Mouse (Mus musculus): ENCODE measurements around the gene Ruvbl2. TPM values are rescaled to one million over a fixed set of nuclear protein-coding genes. Genes with fewer than 3 reads are reported as not detected.
"Not testable (repeated sequence)": the region's sequence is repeated elsewhere in the genome, so short reads cannot be mapped to it uniquely, and the experiment has no call there.

Ruvbl2 gene
- polyA plus RNA-seq, 1 experiment from 2014 or later: 173 TPM

DNA sequence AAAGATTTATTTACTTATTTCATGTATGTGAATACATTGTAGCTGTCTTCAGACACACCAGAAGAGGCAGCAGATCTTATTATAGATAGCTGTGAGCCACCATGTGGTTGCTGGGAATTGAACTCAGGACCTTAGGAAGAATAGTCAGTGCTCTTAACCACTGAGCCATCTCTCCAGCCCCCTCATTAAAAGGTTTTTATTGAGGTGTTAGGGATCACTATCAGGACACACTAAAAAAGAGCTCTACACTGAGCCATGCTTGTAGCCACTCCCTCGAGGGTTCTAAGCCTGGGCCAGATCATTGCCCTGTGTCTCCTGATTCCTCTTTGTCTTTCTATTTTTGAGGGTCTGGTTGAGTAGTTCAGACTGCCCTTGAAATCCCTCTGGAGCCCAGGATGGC, 38.6 kb upstream of the Ruvbl2 start:
- no peak overlapping the region for H3K4me2 ChIP-seq (replicated peaks; ENCODE audit: low read depth, low read length)
- no peak overlapping the region for H3K27ac ChIP-seq (ENCODE audit: low read length)
- no peaks in the 10 kb centered on the region for H3K27me3 ChIP-seq (ENCODE audit: insufficient read depth, low read length)
- H3K4me3 ChIP-seq (ENCODE audit: low read length): no peak overlapping the region
- H3K9ac ChIP-seq (replicated peaks; ENCODE audit: low read length): no peak overlapping the region
- H3K4me1 ChIP-seq (ENCODE audit: insufficient read depth, low read length): peaks cover 3% of the 10 kb centered on the region; the same call in 1 of the 2 replicates
- H3K9me3 ChIP-seq (ENCODE audit: low read length): no peaks in the 10 kb centered on the region
- WGBS: 57% methylated on average over 1 of the region's 1 CpGs
- H3K36me3 ChIP-seq (ENCODE audit: insufficient read depth, low read length): no peaks in the 10 kb centered on the region
- ATAC-seq (ENCODE audit: low FRiP score, low TSS enrichment): no peak

DNA sequence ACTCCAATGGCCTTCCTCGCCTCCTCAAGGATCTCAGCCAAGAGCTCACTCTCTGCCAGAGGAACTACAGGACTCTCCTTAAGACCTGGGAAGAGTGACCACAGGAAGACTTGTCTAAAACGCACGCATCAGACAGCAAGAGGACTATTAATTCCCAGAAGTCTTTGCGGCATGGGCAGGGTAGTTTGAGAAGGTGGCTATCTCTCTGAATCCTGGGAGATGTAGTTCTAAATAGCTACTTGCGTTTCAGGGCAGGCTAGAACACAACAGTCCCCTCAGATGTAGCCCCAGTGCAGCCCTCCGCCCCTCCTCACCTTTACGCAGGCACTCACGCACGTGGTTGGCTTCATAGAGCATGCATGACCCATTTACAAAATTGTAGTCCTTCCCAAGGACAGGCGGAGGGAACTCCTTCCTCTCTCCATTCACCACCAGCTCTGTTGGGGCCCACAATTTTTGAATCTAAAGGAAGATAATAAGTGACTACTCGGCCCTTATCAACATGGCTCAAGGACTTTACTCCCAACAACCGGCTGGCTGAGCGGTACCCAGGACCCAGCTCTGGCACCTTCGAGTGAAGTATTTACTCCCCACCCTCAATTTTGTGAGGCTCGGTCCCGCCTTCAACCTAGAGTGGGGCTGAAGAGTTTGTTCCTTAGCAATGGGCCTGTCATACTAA, 37.5 kb upstream of the Ruvbl2 start:
- Histone ChIP-seq H3K27ac (ENCODE audit: low read length) (no peak overlapping the region), H3K4me3 (ENCODE audit: low read length) (peak overlapping the region; percentile 29)
- 63% methylated on average over 16 of the region's 16 CpGs for WGBS

DNA sequence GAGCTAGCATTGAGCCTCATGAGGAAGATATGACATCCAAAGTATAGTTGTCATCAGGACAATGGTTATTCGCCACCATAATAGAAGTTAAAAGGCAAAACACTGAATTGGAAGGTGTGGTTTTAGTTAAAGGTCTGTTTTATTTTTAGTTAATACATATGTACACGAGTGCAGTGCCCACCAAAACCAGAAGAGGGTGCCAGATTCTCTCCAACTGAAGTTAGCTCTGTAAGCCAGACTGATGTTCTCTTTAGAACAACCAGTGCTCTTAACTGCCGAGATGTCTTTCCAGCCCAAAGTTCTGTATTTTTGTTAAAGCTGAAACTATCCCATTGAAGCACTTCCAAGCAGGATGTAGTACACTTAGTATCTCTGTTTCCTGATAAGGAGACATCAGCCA, 33.0 kb upstream of the Ruvbl2 start:
- Histone ChIP-seq H3K4me2 (replicated peaks; ENCODE audit: low read depth, low read length) (no peak overlapping the region), H3K27ac (ENCODE audit: low read length) (no peak overlapping the region), H3K27me3 (ENCODE audit: insufficient read depth, low read length) (no peaks in the 10 kb centered on the region), H3K36me3 (ENCODE audit: insufficient read depth, low read length) (no peaks in the 10 kb centered on the region), H3K4me1 (ENCODE audit: insufficient read depth, low read length) (peaks cover 12% of the 10 kb centered on the region), H3K9me3 (ENCODE audit: low read length) (no peaks in the 10 kb centered on the region), H3K9ac (replicated peaks; ENCODE audit: low read length) (no peak overlapping the region; the same call in 1 of the 2 replicates), H3K4me3 (ENCODE audit: low read length) (no peak overlapping the region)
- 5% methylated on average over 3 of the region's 3 CpGs for WGBS
- no peak for ATAC-seq (ENCODE audit: low FRiP score, low TSS enrichment)

More for the DNA sequence above, 37.5 kb upstream of the Ruvbl2 start:
- H3K36me3 ChIP-seq (ENCODE audit: insufficient read depth, low read length): no peaks in the 10 kb centered on the region
- H3K9me3 ChIP-seq (ENCODE audit: low read length): no peaks in the 10 kb centered on the region
- H3K4me2 ChIP-seq (replicated peaks; ENCODE audit: low read depth, low read length): peak overlapping the region; percentile 50
- peaks cover 3% of the 10 kb centered on the region; the same call in 1 of the 2 replicates for H3K4me1 ChIP-seq (ENCODE audit: insufficient read depth, low read length)
- ATAC-seq (ENCODE audit: low FRiP score, low TSS enrichment): peak; percentile 52; the same call in 1 of the 2 replicates
- peak overlapping the region; percentile 60 for H3K9ac ChIP-seq (replicated peaks; ENCODE audit: low read length)
- no peaks in the 10 kb centered on the region for H3K27me3 ChIP-seq (ENCODE audit: insufficient read depth, low read length)

DNA sequence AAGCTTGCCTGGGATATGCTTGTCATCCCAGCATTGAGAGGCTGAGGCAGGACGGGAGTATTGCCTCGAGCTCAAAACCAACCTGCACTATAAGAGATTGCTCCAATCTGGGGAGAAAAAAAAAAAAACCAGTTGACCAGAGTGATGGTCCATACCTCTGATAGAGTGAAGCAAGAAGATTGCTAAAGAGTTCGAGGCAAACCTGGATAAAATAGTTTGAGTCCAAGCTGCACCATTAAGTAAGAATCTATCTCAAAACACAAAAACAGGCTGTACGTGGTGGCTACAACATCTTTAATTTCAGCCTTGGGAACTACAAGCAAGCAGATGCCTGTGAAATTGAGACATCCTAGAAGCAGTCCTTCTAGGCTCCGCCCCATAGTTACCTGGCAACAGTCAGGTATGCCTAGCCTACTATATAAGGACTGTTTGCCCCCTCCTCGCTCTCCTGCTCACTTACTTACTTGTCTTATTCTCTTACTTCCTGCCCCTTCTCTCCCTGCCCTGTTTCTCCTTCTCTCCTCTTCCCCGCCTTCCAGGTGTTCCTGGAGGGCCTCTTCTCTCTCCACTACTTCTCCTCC, 29.3 kb upstream of the Ruvbl2 start:
- 37% methylated on average over 7 of the region's 7 CpGs for WGBS
- H3K9ac ChIP-seq (replicated peaks; ENCODE audit: low read length): peak overlapping the region; percentile 67

DNA sequence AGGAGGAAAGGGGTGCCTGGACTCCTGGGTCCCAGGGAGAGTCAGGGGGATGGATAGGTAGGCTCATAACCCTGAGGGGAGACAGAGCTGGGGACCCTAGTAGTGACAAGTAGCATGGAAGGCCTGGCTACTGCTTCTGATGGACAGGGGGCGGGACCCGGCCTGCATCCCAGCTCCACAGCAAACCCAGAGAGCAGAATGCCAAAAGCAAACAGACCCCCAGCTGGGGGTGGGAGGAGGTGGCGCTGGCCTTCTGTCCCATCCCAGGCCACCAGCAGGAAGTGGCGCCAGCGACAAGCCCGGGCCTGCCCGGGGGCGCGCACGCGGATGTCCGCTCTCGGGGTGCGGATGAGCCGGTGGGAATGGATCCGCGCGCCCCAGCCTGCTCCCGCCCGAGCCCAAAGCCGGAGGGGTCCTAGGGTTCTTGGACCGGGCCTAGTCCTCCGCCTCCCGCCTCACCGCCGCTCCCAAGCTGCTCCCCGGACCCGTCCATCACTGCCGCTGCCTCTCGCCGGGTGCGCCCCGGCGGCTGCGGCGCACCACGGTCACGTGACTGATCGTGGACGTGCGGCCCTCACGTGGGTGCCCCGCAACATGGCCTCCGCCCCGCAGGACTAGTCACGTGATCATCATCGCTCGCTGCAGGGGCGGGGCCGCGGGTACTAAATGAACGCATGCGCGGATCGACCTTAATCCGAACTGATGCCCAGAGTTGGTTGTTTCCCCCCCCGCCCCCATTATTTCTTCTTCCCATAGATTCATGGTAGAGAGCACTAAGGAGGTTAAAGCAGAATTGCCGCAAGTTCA, 28.6 kb upstream of the Ruvbl2 start, which contains the start of gene Bax:
TSS of gene Bax (minus strand) at position 616 of the 807 bp plus-strand sequence.
- ATAC-seq (ENCODE audit: low FRiP score, low TSS enrichment): peak; percentile 71
- H3K27ac ChIP-seq (ENCODE audit: low read length): peak within 1 kb of the TSS; percentile 52; the same call in 1 of the 2 replicates
- peak within 1 kb of the TSS; percentile 92 for H3K4me3 ChIP-seq (ENCODE audit: low read length)
- no peaks in the 10 kb centered on the region for H3K9me3 ChIP-seq (ENCODE audit: low read length)
- H3K4me1 ChIP-seq (ENCODE audit: insufficient read depth, low read length): peaks cover 22% of the 10 kb centered on the region
- H3K9ac ChIP-seq (replicated peaks; ENCODE audit: low read length): peak within 1 kb of the TSS; percentile 84
- 0% methylated on average over 47 of the region's 58 CpGs for WGBS
- H3K36me3 ChIP-seq (ENCODE audit: insufficient read depth, low read length): peaks cover 18% of the 10 kb centered on the region
- peak within 1 kb of the TSS; percentile 87 for H3K4me2 ChIP-seq (replicated peaks; ENCODE audit: low read depth, low read length)
- no peaks in the 10 kb centered on the region for H3K27me3 ChIP-seq (ENCODE audit: insufficient read depth, low read length)

More for the DNA sequence above, 29.3 kb upstream of the Ruvbl2 start:
- Histone ChIP-seq H3K4me2 (replicated peaks; ENCODE audit: low read depth, low read length) (peak overlapping the region; percentile 87), H3K27me3 (ENCODE audit: insufficient read depth, low read length) (no peaks in the 10 kb centered on the region), H3K36me3 (ENCODE audit: insufficient read depth, low read length) (peaks cover 18% of the 10 kb centered on the region), H3K9me3 (ENCODE audit: low read length) (no peaks in the 10 kb centered on the region), H3K27ac (ENCODE audit: low read length) (no peak overlapping the region), H3K4me3 (ENCODE audit: low read length) (peak overlapping the region; percentile 92), H3K4me1 (ENCODE audit: insufficient read depth, low read length) (peaks cover 17% of the 10 kb centered on the region)
- peak; percentile 23; the same call in 1 of the 2 replicates for ATAC-seq (ENCODE audit: low FRiP score, low TSS enrichment)

DNA sequence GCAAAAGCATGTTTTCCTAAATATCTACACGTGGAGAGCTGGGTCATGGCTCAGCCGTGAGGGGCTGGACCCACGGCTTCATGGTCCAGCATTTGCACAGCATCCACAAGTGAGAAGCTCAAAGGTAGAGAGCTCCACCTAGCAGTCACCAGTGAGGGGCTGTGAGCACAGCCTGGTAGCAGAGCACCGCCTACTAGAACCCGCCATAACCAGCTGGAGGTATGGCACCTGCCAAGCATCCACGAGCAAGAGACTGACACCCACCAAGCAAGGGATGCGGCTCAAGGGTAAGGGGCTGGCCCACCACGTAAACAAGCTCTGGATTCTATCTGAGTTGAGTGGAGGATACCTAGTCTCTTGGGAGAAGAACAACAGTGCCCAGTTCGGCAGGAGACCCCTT, 27.7 kb upstream of the Ruvbl2 start:
- H3K27ac ChIP-seq (ENCODE audit: low read length): no peak overlapping the region
- peaks cover 18% of the 10 kb centered on the region for H3K36me3 ChIP-seq (ENCODE audit: insufficient read depth, low read length)
- H3K9ac ChIP-seq (replicated peaks; ENCODE audit: low read length): peak overlapping the region; percentile 84
- H3K4me3 ChIP-seq (ENCODE audit: low read length): peak overlapping the region; percentile 92
- peaks cover 29% of the 10 kb centered on the region for H3K4me1 ChIP-seq (ENCODE audit: insufficient read depth, low read length)
- H3K27me3 ChIP-seq (ENCODE audit: insufficient read depth, low read length): no peaks in the 10 kb centered on the region
- H3K9me3 ChIP-seq (ENCODE audit: low read length): no peaks in the 10 kb centered on the region
- peak overlapping the region; percentile 87 for H3K4me2 ChIP-seq (replicated peaks; ENCODE audit: low read depth, low read length)
- 73% methylated on average over 9 of the region's 9 CpGs for WGBS
- no peak for ATAC-seq (ENCODE audit: low FRiP score, low TSS enrichment)

DNA sequence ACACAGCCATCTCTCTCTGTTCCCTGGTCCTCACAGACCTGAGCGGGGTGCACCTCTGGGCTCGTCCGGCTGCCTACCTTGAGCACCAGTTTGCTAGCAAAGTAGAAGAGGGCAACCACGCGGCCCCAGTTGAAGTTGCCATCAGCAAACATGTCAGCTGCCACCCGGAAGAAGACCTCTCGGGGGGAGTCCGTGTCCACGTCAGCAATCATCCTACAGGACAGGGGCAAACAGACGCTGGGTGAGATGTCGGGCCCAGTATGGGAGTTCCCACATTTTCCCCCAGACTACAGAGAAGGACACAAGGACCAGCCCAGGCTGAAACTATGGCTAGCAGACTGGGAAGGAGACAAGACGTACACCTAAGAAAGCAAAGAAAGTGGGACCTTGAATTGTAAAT, 27.2 kb upstream of the Ruvbl2 start:
- Histone ChIP-seq H3K9ac (replicated peaks; ENCODE audit: low read length) (no peak overlapping the region; the same call in 1 of the 2 replicates), H3K4me2 (replicated peaks; ENCODE audit: low read depth, low read length) (no peak overlapping the region), H3K36me3 (ENCODE audit: insufficient read depth, low read length) (peaks cover 18% of the 10 kb centered on the region), H3K27ac (ENCODE audit: low read length) (no peak overlapping the region), H3K4me1 (ENCODE audit: insufficient read depth, low read length) (peaks cover 33% of the 10 kb centered on the region), H3K27me3 (ENCODE audit: insufficient read depth, low read length) (no peaks in the 10 kb centered on the region), H3K4me3 (ENCODE audit: low read length) (0 out of 2 replicates have a peak overlapping the region, but pooled peaks have one; percentile 92), H3K9me3 (ENCODE audit: low read length) (no peaks in the 10 kb centered on the region)
- ATAC-seq (ENCODE audit: low FRiP score, low TSS enrichment): no peak
- 97% methylated on average over 12 of the region's 12 CpGs for WGBS

DNA sequence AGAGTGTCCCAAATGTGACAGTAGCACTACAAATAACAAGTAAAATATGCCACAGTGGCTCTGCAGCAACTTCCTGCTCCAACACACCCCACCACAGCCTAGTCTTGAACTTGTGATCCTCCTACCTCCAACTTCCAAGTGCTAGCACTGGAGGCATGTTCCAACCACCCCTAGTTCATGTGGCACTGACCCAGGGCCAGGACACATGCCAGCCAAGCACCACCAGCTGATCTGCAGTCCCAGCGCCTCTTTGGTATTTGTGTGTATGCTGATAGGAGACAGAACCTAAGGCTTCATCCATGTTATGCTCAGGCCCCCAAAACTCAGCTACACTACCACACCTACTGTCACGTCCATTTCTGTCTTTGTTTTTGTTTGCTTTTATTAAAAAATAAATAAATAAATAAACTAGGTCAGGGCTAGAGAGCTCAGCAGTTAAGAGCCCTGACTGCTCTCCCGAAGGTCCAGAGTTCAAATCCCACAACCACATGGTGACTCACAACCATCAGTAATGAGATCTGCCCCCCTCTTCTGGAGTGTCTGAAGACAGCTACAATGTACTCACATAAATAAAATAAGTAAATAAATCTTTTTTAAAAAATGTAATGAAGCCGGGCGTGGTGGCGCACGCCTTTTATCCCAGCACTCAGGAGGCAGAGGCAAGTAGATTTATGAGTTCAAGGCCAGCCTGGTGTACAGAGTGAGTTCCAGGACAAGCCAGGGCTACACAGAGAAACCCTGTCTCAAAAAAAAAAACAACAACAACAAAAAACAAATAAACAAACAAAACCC, 26.3 kb upstream of the Ruvbl2 start:
- 90% methylated on average over 7 of the region's 7 CpGs for WGBS
- no peak overlapping the region for H3K4me3 ChIP-seq (ENCODE audit: low read length)

DNA sequence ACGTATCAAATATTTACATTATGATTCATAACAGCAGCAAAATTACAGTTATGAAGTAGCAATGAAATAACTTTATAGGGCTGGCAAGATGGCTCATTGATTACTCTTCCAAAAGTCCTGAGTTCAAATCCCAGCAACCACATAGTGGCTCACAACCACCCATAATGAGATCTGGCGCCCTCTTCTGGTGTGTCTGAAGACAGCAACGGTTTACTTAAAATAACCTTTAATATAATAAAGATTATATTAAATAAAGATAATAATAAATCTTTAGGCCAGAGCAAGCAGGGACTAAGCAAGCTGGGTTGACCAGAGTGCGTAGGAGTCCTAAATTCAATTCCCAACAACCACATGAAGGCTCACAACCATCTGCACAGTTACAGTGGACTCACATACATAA, 25.0 kb upstream of the Ruvbl2 start:
- H3K27me3 ChIP-seq (ENCODE audit: insufficient read depth, low read length); ATAC-seq (ENCODE audit: low FRiP score, low TSS enrichment); H3K9ac ChIP-seq (replicated peaks; ENCODE audit: low read length); H3K27ac ChIP-seq (ENCODE audit: low read length); H3K9me3 ChIP-seq (ENCODE audit: low read length); H3K4me3 ChIP-seq (ENCODE audit: low read length); H3K4me2 ChIP-seq (replicated peaks; ENCODE audit: low read depth, low read length): not testable (repeated sequence)
- 77% methylated on average over 4 of the region's 4 CpGs for whole genome bisulfite sequencing
- Histone ChIP-seq H3K4me1 (ENCODE audit: insufficient read depth, low read length) (peaks cover 41% of the 10 kb centered on the region), H3K36me3 (ENCODE audit: insufficient read depth, low read length) (peaks cover 23% of the 10 kb centered on the region)

More for the DNA sequence above, 26.3 kb upstream of the Ruvbl2 start:
- no peak overlapping the region for H3K27ac ChIP-seq (ENCODE audit: low read length)
- no peak overlapping the region for H3K4me2 ChIP-seq (replicated peaks; ENCODE audit: low read depth, low read length)
- H3K4me1 ChIP-seq (ENCODE audit: insufficient read depth, low read length): peaks cover 35% of the 10 kb centered on the region
- no peak for ATAC-seq (ENCODE audit: low FRiP score, low TSS enrichment)
- no peaks in the 10 kb centered on the region for H3K27me3 ChIP-seq (ENCODE audit: insufficient read depth, low read length)
- peaks cover 18% of the 10 kb centered on the region for H3K36me3 ChIP-seq (ENCODE audit: insufficient read depth, low read length)
- H3K9me3 ChIP-seq (ENCODE audit: low read length): no peaks in the 10 kb centered on the region
- H3K9ac ChIP-seq (replicated peaks; ENCODE audit: low read length): no peak overlapping the region
